Mouse (Mus musculus) intestine, embryonic 16.5 days (tissue): ENCODE measurements around the gene Ide. TPM values are rescaled to one million over a fixed set of nuclear protein-coding genes. Genes with fewer than 3 reads are reported as not detected.

Experiments used
- ATAC-seq: fragments of 200-750 bp; cut with Nextera tagmentation; 2 replicates; pipeline ENCODE4 v1.8.0; 2017; ENCODE audit warnings: moderate TSS enrichment, moderate library complexity
- H3K27ac ChIP-seq: fragments of 300-500 bp; sonication (generic); 2 replicates; pipeline ENCODE4 v1.5.1; 2014; ENCODE audit warnings: mild to moderate bottlenecking, low read length
- H3K27me3 ChIP-seq: fragments of 300-500 bp; sonication (generic); replicated peaks from 2 replicates; pipeline ENCODE4 v1.6.1; 2014; ENCODE audit warnings: low read length, control low read depth, mixed read lengths; ENCODE audit not compliant: control insufficient read depth, insufficient read depth
- H3K36me3 ChIP-seq: fragments of 300-500 bp; sonication (generic); 2 replicates; pipeline ENCODE4 v1.6.1; 2014; ENCODE audit warnings: low read length, control low read depth; ENCODE audit not compliant: control insufficient read depth, insufficient read depth
- H3K4me1 ChIP-seq: fragments of 300-500 bp; sonication (generic); 2 replicates; pipeline ENCODE4 v1.6.1; 2014; ENCODE audit warnings: low read length, control low read depth, mixed read lengths; ENCODE audit not compliant: control insufficient read depth, insufficient read depth
- H3K4me2 ChIP-seq: fragments of 300-500 bp; sonication (generic); 2 replicates; pipeline ENCODE4 v1.6.1; 2014; ENCODE audit warnings: low read depth, low read length, control low read depth
- H3K4me3 ChIP-seq: fragments of 300-500 bp; sonication (generic); 2 replicates; pipeline ENCODE4 v1.5.1; 2014; ENCODE audit warnings: mild to moderate bottlenecking, low read length
- H3K9ac ChIP-seq: fragments of 300-500 bp; sonication (generic); 2 replicates; pipeline ENCODE4 v1.6.1; 2014; ENCODE audit warnings: low read depth, low read length
- H3K9me3 ChIP-seq: fragments of 300-500 bp; sonication (generic); 2 replicates; pipeline ENCODE4 v1.6.1; 2016; ENCODE audit warnings: low read length, control low read depth; ENCODE audit not compliant: control insufficient read depth
- WGBS: fragments of 180-500 bp; shearing (Covaris S2); extraction: QIAGEN DNeasy Blood & Tissue Kit; methylation state at CpG from one replicate; pipeline ENCODE4 v1.1.7; 2014; 5-methylcytosine and 5-hydroxymethylcytosine counted together
- polyA plus RNA-seq: library from polyadenylated mRNA; unstranded; fragments of >200 nt; fragmentation: Nextera tagmentation; extraction: Ambion mirVana; gene quantifications from 2 replicates; pipeline ENCODE4 v1.2.1, GENCODE M21; 2015

The Ide gene
- 49.1 and 50.8 TPM in 2 replicates for polyA plus RNA-seq

GRCm38 (mm10) chr19:37337752-37338151 is at the start of gene Ide:
Gene Ide, minus strand, starts transcription at chr19:37337852.
- WGBS: 65% methylated on average over 4 of the region's 4 CpGs
- no peaks in the 10 kb centered on the region for H3K36me3 ChIP-seq
- peaks cover 3% of the 10 kb centered on the region; the same call in 1 of the 2 replicates for H3K4me1 ChIP-seq
- H3K27me3 ChIP-seq: no peaks in the 10 kb centered on the region
- no peaks in the 10 kb centered on the region for H3K9me3 ChIP-seq
- no peak for ATAC-seq
- no peak within 1 kb of the TSS for H3K9ac ChIP-seq
- no peak within 1 kb of the TSS for H3K27ac ChIP-seq
- no peak within 1 kb of the TSS for H3K4me2 ChIP-seq
- H3K4me3 ChIP-seq: no peak within 1 kb of the TSS

GRCm38 (mm10) chr19:37386126-37386525 is 48.5 kb upstream of the Ide start:
- H3K4me1 ChIP-seq: no peaks in the 10 kb centered on the region
- H3K4me2 ChIP-seq: no peak overlapping the region
- no peaks in the 10 kb centered on the region for H3K9me3 ChIP-seq
- H3K9ac ChIP-seq: no peak overlapping the region
- H3K4me3 ChIP-seq: no peak overlapping the region
- no peak for ATAC-seq
- WGBS: 56% methylated on average over 3 of the region's 3 CpGs
- no peak overlapping the region for H3K27ac ChIP-seq
- no peaks in the 10 kb centered on the region for H3K27me3 ChIP-seq
- peaks cover 6% of the 10 kb centered on the region for H3K36me3 ChIP-seq

- Histone ChIP-seq H3K4me2 (no peak overlapping the region), H3K27ac (no peak overlapping the region), H3K4me3 (no peak overlapping the region), H3K27me3 (no peaks in the 10 kb centered on the region), H3K36me3 (no peaks in the 10 kb centered on the region), H3K9me3 (no peaks in the 10 kb centered on the region), H3K4me1 (peaks cover 7% of the 10 kb centered on the region), H3K9ac (no peak overlapping the region)
- ATAC-seq: no peak
- 75% methylated on average over 6 of the region's 6 CpGs for WGBS
Observed at GRCm38 (mm10) chr19:37378816-37379215, 41.2 kb upstream of the Ide start.

- H3K27me3 ChIP-seq: no peaks in the 10 kb centered on the region
- no peaks in the 10 kb centered on the region for H3K36me3 ChIP-seq
- peak overlapping the region; percentile 78 for H3K4me3 ChIP-seq
- H3K9me3 ChIP-seq: no peaks in the 10 kb centered on the region
- peaks cover 7% of the 10 kb centered on the region for H3K4me1 ChIP-seq
- peak overlapping the region; percentile 83 for H3K9ac ChIP-seq
- 12% methylated on average over 8 of the region's 8 CpGs for WGBS
- ATAC-seq: no peak
- H3K27ac ChIP-seq: no peak overlapping the region
- peak overlapping the region; percentile 53 for H3K4me2 ChIP-seq
Observed at GRCm38 (mm10) chr19:37377404-37377990, 39.8 kb upstream of the Ide start.

- Histone ChIP-seq H3K27me3 (no peaks in the 10 kb centered on the region), H3K4me2 (peak overlapping the region; percentile 53), H3K27ac (no peak overlapping the region), H3K4me3 (peak overlapping the region; percentile 78), H3K9me3 (no peaks in the 10 kb centered on the region), H3K4me1 (peaks cover 7% of the 10 kb centered on the region), H3K36me3 (no peaks in the 10 kb centered on the region), H3K9ac (peak overlapping the region; percentile 83)
- WGBS: 2% methylated on average over 11 of the region's 11 CpGs
- no peak for ATAC-seq
Observed at GRCm38 (mm10) chr19:37376841-37377240, 39.2 kb upstream of the Ide start.

- Histone ChIP-seq H3K4me1 (peaks cover 7% of the 10 kb centered on the region), H3K36me3 (no peaks in the 10 kb centered on the region), H3K9me3 (no peaks in the 10 kb centered on the region), H3K27me3 (no peaks in the 10 kb centered on the region), H3K27ac (peak within 1 kb of the TSS; percentile 99), H3K4me3 (peak within 1 kb of the TSS; percentile 78), H3K4me2 (peak within 1 kb of the TSS; percentile 63), H3K9ac (peak within 1 kb of the TSS; percentile 83)
- ATAC-seq: peak; percentile 98
- WGBS: under 1% methylated on average over 73 of the region's 73 CpGs
Observed at GRCm38 (mm10) chr19:37375755-37376615, 38.3 kb upstream of the Ide start, which contains the start of gene Kif11. Gene Kif11, plus strand, starts transcription at chr19:37376403.

GRCm38 (mm10) chr19:37374941-37375754 is 37.5 kb upstream of the Ide start:
- Histone ChIP-seq H3K27ac (peak overlapping the region; percentile 99), H3K36me3 (no peaks in the 10 kb centered on the region), H3K27me3 (no peaks in the 10 kb centered on the region), H3K4me1 (peaks cover 7% of the 10 kb centered on the region), H3K4me2 (peak overlapping the region; percentile 63), H3K4me3 (peak overlapping the region; percentile 78), H3K9me3 (no peaks in the 10 kb centered on the region), H3K9ac (peak overlapping the region; percentile 83)
- 20% methylated on average over 7 of the region's 7 CpGs for WGBS
- no peak for ATAC-seq

GRCm38 (mm10) chr19:37370356-37370755 is 32.7 kb upstream of the Ide start:
- 87% methylated on average over 5 of the region's 5 CpGs for WGBS
- H3K4me3 ChIP-seq: no peak overlapping the region
- H3K27me3 ChIP-seq: no peaks in the 10 kb centered on the region
- H3K36me3 ChIP-seq: no peaks in the 10 kb centered on the region
- no peak overlapping the region for H3K9ac ChIP-seq
- H3K4me2 ChIP-seq: no peak overlapping the region
- H3K4me1 ChIP-seq: no peaks in the 10 kb centered on the region
- no peaks in the 10 kb centered on the region for H3K9me3 ChIP-seq
- H3K27ac ChIP-seq: no peak overlapping the region
- ATAC-seq: no peak

GRCm38 (mm10) chr19:37369921-37370320 is 32.3 kb upstream of the Ide start:
- 90% methylated on average over 4 of the region's 4 CpGs for WGBS
- ATAC-seq: no peak
- H3K36me3 ChIP-seq: no peaks in the 10 kb centered on the region
- no peaks in the 10 kb centered on the region for H3K4me1 ChIP-seq
- no peaks in the 10 kb centered on the region for H3K27me3 ChIP-seq
- no peak overlapping the region for H3K9ac ChIP-seq
- H3K4me3 ChIP-seq: no peak overlapping the region
- H3K4me2 ChIP-seq: no peak overlapping the region
- no peaks in the 10 kb centered on the region for H3K9me3 ChIP-seq
- H3K27ac ChIP-seq: no peak overlapping the region
